Mouse (Mus musculus): ENCODE data around the gene Gabpb1. TPM values are rescaled to one million over a fixed set of nuclear protein-coding genes. Genes with fewer than 3 reads are reported as not detected.

The Gabpb1 gene
- 9.2 and 12.6 TPM in 2 replicates for polyA plus RNA-seq (2012; rRNA removed; ENCODE audit: low replicate concordance)

DNA sequence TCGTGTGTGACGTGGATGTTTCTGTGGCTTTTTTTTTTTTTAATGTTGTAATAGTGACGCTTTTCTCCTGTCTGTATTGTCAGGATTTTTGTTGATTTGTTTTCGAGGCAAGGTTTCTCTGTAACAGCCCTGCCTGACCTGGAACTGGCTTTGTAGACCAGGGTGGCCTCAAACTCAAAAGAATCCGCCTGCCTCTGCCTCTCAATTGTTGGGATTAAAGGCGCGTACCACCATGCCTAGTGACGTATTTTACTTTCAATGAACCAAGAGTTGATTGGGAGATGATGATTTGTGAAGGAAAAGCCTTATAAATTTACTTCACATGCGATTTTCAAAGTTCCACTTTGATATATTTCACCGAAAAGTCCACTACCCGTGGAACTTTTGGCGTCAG is at the start of gene Gabpb1:
Gene Gabpb1 (minus strand): TSS at position 216 of the 394 bp plus-strand sequence.

DNA sequence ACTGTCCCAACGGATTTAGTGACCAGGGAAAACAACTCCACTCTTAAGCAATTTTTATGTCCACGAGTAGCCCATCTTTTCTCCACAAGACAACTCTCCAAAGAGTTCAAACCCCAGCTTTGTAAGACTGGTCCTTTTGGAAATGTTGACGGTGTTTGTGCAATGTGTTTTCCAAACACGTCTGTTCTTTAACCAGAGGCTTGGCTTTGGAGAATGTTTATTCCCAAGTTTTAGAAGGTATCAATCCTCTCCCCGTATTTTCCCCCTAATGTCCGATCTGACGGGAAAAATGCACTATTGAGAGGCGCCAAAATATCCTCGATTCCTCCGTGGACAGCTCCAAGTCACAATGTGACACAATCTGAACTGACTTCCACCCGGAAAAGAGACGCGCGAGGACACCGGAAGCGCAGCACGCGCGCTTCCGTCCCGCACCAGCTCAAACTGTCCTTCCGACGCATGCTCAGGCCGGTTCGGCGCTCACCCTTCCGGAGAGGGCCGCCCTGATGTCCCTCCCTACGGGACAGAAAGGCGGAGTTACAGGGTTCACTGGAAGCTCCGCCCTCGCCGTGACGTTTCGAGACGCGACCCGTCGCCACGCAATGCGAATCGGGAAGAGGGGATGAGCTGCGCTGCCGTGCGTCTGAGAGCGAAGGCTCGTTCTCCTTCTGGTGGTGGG is 30.8 kb upstream of the Gabpb1 start, which contains the start of gene Usp8:
Gene Usp8 (plus strand): TSS at position 570 of the 679 bp plus-strand sequence.

DNA sequence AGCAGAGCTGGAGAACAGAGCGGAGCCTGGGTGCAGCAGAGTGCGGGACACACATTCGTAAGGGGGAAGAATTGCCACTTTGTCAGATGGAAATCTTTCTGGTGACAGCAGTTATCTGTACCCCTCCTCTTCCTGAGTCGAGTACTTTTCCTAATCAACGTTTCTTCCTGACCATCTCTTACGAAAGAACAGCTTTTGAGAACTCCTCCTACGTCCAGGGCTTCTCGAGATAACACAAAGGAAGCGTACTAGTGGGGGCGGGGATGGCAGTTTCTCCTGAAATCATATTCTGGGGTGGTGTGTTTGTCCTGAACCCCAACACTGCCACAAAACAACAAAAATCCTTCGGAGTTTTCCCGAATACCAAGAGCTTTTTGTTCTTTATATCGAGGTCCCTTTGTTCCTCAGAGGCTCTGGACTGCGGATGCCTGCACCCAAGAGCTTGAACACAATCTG is 56.9 kb downstream of the Gabpb1 start, which contains the start of gene Hdc:
Gene Hdc (minus strand): TSS at position 51 of the 456 bp plus-strand sequence.

Other genes with a start within 250 kb of the Gabpb1 start
- gene Atp8b4, start 175.7 kb downstream of the Gabpb1 start, polyA plus RNA-seq (2012; rRNA removed; ENCODE audit: low replicate concordance), result 0.89 and 0.92 TPM in 2 replicates
- gene Slc27a2, start 123.9 kb downstream of the Gabpb1 start, polyA plus RNA-seq (2012; rRNA removed; ENCODE audit: low replicate concordance), result 2.0 TPM in 2 replicates
- gene Hdc, start 57.0 kb downstream of the Gabpb1 start, polyA plus RNA-seq (2012; rRNA removed; ENCODE audit: low replicate concordance), result 4.7 and 84.2 TPM in 2 replicates
- gene Usp8, start 31.0 kb upstream of the Gabpb1 start, polyA plus RNA-seq (2012; rRNA removed; ENCODE audit: low replicate concordance), result 27.0 and 27.6 TPM in 2 replicates
- 0.90 and 3.1 TPM in 2 replicates for gene Usp50, start 107.1 kb upstream of the Gabpb1 start, polyA plus RNA-seq (2012; rRNA removed; ENCODE audit: low replicate concordance)
- 9.1 TPM in 2 replicates for gene Trpm7, start 199.9 kb upstream of the Gabpb1 start, polyA plus RNA-seq (2012; rRNA removed; ENCODE audit: low replicate concordance)